8 mouse cellular contexts compared by ENCODE assay signal in genomic region chr11:117828149-117828887, GRCm38 (mm10). TPM values are rescaled to one million over a fixed set of nuclear protein-coding genes. Genes with fewer than 3 reads are reported as not detected.
DNase-seq lines count a peak whose midpoint lies in the region.

No protein-coding gene starts in this region.

- no peaks in the 10 kb centered on the region for H3K27me3 ChIP-seq in erythroblast, embryonic 14.5 days (ENCODE audit: control insufficient read depth)

- peaks cover 36% of the 10 kb centered on the region for H3K36me3 ChIP-seq in erythroblast, embryonic 14.5 days (ENCODE audit: control insufficient read depth)

- peak; percentile 51 to 58 for DNase-seq in cerebellum, postnatal 10 days
- DNase-seq in cerebellum, adult 18-20 months, result no peak
- peak; percentile 87 for DNase-seq in CD4-positive helper T cell, adult 2 months (ENCODE audit: low read depth, low spot score)
- peak; percentile 80 for DNase-seq in kidney, postnatal 10 days
- peak; percentile 88 for DNase-seq in naive thymus-derived CD4-positive, alpha-beta T cell, adult 2 months (ENCODE audit: low read depth)
- DNase-seq in cerebellum, adult 9-10 months, result no peak
- DNase-seq in layer of hippocampus, postnatal 25 days (ENCODE audit: extremely low spot score in 1 of 2, low spot score in 1 of 2), result no peak

- H3K9me3 ChIP-seq in erythroblast, embryonic 14.5 days (ENCODE audit: control insufficient read depth, low read length), result no peaks in the 10 kb centered on the region

- peaks cover 96% of the 10 kb centered on the region for H3K4me1 ChIP-seq in erythroblast, embryonic 14.5 days (ENCODE audit: control insufficient read depth)

- H3K4me3 ChIP-seq in erythroblast, embryonic 14.5 days (replicated peaks), result peak overlapping the region; percentile 86

RNA-seq across cellular contexts. Expression of gene Tk1, which starts 2.4 kb away (rescaled TPM):
- polyA plus RNA-seq in erythroblast, embryonic 14.5 days (2012), result 17.8 and 29.7 TPM in 2 replicates
- 1 to 10 TPM; 1.1 TPM for total RNA-seq in layer of hippocampus, postnatal 25 days (2021)

RNA-seq across cellular contexts. Expression of gene Afmid, which starts 2.6 kb away (rescaled TPM):
- 0.41 and 2.3 TPM in 2 replicates for polyA plus RNA-seq in erythroblast, embryonic 14.5 days (2012)
- 1 to 10 TPM; 4.6 to 5.4 TPM for total RNA-seq in layer of hippocampus, postnatal 25 days (2021)

RNA-seq across cellular contexts. Expression of gene Gm20708, which starts 18.9 kb away (rescaled TPM):
- 0.16 TPM in 2 replicates for polyA plus RNA-seq in erythroblast, embryonic 14.5 days (2012)
- 1 to 10 TPM; 1.9 to 3.2 TPM for total RNA-seq in layer of hippocampus, postnatal 25 days (2021)

RNA-seq across cellular contexts. Expression of gene Syngr2, which starts 18.9 kb away (rescaled TPM):
- 7.2 and 10.2 TPM in 2 replicates for polyA plus RNA-seq in erythroblast, embryonic 14.5 days (2012)
- total RNA-seq in layer of hippocampus, postnatal 25 days (2021), result 10 to 100 TPM; 10.8 to 11.1 TPM

RNA-seq across cellular contexts. Expression of gene Birc5, which starts 20.7 kb away (rescaled TPM):
- 47.2 and 54.9 TPM in 2 replicates for polyA plus RNA-seq in erythroblast, embryonic 14.5 days (2012)
- total RNA-seq in layer of hippocampus, postnatal 25 days (2021), result 1 to 10 TPM; 1.2 to 1.3 TPM

Comparison
In these comparisons a context has a peak if more than half of its experiments do, and no peak if none do; other contexts are left out.
1. DNase-seq: peak in cerebellum, postnatal 10 days (2 of 2), CD4-positive helper T cell, adult 2 months (single experiment), kidney, postnatal 10 days (single experiment) and naive thymus-derived CD4-positive, alpha-beta T cell, adult 2 months (single experiment); none in cerebellum, adult 18-20 months (0 of 2), cerebellum, adult 9-10 months (single experiment) and layer of hippocampus, postnatal 25 days (0 of 2).